Mouse (Mus musculus) monocyte, adult 5-6 weeks (primary cell): ENCODE measurements around the gene Cadps2. TPM values are rescaled to one million over a fixed set of nuclear protein-coding genes. Genes with fewer than 3 reads are reported as not detected.

Source experiments
- ATAC-seq: fragments of 153-309, 156-312 bp; replicated peaks from 2 replicates; pipeline ENCODE4 v1.8.0; 2017; ENCODE audit warnings: mild to moderate bottlenecking; ENCODE audit not compliant: low TSS enrichment, insufficient number of reproducible peaks, severe bottlenecking, poor library complexity, low FRiP score
- total RNA-seq: library from RNA; stranded (forward); fragments of 200-1000, 200-491, 200-594 nt; gene quantifications from 3 replicates; pipeline ENCODE4 v1.2.3, GENCODE M21; 2017

Cadps2 gene
- total RNA-seq, 1 experiment from 2014 or later: not detected

DNA sequence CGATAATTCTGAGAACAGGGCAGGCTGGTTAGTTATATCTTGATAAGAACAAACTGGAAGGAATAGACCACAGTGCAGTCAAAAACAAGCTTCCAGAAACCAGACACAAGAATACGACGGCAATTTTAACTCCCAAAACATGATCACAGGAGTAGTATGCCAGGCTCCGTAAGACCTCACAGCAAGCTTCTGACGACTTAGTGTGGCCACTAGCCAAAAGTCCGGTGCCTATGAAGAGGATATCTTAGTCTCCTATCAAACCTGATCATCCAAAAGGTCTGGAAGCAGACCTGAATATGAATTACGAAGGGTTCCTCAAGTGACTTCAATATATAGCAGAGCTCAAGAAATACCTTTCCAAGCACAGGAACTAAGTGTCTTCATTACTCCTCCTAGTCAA, 33.9 kb downstream of the Cadps2 start:
- ATAC-seq: no peak

DNA sequence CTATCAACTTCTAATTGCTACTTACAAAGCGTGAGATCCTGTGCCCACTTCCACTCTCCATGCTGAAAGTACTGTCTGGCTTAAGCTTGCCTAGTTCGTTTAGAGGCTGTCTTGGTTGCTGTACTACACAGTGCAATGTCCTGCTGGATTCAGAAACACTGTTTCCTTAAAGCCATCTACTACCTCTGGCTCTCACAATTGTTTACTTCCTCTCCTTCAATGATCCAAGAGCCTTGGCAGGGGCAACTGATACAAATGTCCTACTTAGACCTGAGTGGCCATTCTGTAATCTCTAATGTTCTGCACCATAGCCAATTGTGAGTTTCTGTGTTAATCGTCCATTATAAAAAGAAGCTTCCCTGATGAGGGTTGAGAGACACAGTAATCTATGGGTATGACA, 47.4 kb downstream of the Cadps2 start:
- ATAC-seq: no peak

DNA sequence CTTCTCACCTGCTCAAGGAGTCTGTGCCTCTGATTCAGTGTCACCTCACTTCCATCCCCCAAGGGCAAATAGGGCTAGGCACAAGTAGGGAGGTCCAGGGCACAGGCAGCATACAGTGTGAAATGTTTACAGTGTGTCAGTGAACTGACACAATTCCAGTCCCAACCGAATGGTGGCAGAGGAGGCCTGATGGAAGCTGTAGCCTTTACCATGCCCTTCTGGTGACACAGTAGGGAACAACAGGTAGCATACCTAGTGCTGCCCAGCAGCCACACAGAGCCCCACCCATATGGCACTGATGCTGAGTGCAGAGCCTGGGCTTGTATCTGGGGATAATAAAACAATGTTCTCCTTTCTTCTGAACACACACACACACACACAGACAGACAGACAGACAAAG, 61.6 kb downstream of the Cadps2 start:
- no peak for ATAC-seq

DNA sequence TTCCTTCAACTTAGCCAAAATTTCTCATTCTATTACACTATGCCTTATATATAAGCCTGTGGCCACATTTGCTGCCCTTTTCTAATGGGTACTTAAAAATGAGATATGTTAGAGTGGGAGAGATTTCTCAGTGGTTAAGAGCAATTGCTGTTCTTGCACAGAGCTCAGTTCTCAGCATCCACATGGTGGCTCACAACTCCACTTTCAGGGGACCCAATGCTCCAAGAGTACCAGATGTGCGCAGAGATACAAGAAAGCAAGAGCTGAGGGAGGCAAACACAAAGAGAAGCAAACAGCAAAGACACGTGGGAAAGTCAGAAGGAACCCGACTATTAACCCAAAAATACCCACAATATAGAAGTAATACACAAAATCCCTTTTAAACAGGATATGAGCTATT, 77.0 kb downstream of the Cadps2 start:
- no peak for ATAC-seq

DNA sequence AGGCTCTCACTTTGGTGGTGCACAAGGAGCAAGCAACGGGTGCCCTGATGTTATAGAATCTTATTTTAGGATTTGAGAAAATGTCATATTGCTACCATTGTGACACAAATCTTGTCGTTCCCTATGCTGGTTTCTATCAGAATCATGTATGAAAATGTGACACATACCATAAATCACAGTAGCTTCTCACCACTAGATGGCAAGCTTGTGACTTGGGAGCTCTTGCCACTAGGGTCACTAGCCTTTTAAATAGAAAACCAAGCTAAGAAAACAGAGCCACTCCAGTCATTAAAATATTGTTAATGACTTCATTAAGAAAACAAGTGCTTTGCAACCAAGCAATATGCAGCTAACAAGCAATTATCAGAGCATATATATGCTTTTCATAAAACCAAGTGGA, 81.0 kb downstream of the Cadps2 start:
- no peak for ATAC-seq

DNA sequence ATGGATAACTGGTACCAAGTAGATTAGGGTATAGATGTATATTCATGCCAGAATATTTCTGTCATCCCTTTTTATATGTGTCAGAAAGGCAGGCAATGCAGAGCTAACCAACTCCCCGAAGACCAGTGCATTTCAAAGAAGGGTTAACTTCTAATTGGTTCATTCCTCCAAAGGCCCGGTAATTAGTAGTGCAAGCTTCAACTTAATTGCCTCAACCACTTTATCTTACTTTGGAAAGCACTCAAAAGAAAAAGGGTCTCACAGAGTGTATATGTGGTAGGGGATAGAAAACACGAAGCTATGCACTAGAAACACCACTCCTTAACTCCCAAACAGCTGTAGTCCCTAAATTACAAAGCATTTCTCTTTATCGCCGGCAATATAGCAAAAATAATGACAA, 90.4 kb downstream of the Cadps2 start:
- no peak for ATAC-seq

DNA sequence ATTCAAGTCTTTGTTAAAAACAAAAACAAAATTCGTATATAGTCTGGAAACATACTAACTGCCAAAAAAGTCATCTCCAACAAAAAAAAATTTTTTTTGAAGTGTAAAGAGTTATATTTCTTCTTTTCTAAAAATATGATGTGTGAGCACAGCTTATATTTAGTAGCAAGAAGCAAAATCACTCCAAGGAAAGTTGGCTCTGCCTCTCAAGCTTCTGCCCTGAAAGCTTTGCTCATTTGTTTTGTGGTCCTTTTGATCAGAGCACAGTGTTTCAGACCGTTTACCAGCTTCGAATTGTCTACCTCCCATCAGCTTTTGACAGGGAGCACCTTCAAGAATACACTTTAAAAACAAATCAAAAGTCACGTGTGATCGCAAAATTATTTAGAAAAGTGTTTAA, 99.2 kb downstream of the Cadps2 start:
- ATAC-seq: no peak

DNA sequence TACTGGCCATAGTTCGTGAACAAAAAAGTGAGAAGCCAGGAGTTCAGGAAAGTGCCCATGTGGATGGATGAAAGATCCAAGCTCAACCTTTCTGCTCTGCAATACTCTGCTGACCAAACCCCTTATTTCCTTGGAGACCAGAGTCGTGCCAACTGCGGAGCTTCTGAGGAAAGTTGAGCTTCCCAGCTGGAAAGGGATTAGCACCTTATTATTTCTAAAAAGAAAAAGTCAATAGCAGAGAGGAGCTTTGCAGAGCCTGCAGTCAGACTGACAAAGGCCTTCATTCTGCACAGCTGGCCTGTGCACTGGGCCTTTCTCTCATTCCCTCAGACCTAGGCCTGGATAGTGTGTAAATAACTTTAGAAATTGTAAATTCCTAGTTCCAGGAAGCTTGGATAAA, 106.5 kb downstream of the Cadps2 start:
- no peak for ATAC-seq

DNA sequence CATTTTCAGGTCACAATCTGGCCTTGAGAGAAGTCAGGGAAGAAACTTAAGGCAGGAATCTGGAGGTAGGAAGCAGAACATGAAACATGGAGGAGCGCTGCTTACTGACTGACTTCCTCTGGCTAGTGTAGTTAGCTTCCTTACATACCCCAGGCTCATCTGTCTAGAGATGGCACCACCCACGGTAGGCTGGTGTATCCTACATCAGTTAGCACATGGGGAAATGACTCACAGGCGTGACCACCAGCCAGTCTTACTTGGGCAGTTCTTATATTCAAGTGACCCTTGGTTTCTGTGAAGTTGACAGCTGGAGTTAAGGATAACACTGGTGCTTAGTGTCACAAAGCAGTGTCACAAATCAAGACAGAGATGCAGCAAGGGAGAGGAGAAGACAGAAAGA, 110.6 kb downstream of the Cadps2 start:
- no peak for ATAC-seq

DNA sequence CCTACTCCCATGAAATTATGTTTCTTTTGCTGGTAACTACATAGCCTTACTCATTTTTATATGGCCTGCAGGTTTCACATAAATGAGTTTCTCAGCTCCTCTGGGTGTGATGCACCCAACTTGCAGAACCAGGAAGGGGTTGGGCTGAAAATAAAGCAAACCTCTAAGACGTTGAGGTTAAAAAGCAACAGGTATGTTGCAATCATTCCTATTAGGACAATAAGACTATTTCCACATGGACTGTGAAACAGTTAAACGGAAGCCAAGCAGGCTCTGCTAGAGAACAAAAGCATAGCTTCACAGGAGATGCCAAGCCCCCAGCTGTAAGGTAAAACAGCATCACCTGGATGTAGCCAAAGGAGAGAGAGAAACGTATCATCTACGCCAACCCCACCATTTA, 115.5 kb downstream of the Cadps2 start:
- no peak for ATAC-seq

DNA sequence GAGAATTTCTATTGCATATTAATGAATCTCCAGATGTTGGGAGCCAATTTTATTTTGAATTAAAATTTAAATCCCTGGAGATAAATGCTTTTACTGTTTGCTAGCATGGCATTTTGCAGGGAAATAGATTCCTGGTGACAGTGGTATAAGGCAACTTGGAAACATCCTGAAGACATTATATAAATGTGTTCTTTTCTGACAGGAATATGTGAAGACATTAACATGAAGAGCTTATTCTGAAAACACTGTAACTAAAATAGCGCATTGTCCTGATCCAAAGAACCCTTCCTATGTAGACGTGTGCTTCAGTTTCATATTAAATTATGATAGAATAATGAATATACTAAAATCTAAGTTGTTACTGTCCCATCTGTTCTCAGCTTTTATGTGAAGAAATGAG, 118.8 kb downstream of the Cadps2 start:
- no peak for ATAC-seq

DNA sequence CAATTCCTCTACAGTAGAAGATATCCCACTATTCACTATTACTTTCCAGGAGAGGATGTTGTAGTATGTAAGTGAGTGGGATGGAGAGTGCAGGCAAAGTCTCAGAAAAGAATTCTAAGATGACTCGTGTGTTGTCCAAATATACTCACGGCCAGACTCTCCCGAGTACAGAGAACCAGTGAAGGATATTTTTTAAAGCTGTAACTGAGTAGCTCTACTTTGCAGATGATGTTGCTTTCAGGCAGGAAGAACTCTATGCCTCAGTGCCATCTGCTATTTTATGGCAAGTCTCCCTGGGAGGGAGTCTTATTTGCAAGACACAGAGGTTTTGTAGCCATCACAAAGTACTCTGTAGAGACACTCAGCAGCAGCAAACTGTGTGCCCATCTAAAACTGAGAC, 131.7 kb downstream of the Cadps2 start:
- ATAC-seq: no peak

DNA sequence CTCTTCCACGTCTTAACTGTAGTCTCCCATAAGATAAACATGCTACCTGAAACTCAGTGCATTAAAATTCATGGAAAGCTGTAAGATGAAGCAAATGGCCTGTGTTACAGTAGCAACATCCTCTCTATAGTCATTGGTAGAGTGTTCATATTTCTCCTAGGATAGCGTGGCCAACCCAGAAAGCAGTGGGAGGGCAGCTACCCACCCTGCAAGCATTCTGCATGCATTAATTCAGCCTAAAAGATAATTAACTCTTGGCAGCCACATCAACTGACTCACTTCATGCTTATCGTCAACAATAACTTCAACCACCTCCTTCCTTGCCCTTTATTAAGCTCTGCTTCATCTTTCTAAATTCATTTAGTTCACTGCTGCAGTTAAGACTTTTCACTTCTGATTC, 138.3 kb downstream of the Cadps2 start:
- ATAC-seq: no peak

DNA sequence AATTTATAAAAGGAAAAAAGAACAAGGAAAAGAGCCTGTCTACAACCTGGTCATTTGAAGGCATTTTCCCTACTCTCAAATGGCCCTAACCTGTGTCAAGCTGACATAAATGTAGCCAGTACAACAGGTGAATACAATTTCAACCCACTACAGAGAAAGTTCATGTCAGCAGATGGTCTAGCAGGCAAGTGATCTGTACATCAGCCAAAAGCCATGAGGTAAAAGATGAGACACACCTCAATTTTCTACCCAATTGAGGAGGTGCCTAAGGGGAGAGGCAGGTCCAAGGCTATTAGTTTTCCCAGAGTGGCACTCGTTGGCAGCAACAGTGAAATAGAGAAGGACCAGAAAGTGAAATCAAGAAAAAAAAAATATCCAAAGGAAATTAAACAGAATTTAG, 161.0 kb downstream of the Cadps2 start:
- no peak for ATAC-seq

DNA sequence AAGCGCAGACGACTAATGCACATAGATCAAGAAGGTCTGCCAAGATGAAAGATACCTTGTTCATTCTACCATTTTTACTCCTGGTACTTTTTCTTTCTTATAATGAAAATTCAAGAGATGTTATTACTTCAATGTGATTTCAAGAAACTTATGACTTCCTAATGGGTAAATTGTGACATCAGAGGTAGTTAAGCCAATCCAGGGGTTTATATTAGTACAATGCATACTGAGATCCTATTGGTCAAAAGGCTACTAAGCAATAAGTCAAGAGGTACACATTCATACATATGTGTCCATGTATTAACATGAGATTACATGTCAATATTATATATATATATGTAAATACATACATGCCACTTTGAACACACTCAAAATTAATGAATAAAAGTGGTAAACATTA, 184.2 kb downstream of the Cadps2 start, which contains the start of gene Rnf148:
Rnf148 (minus strand) TSS at position 101 of the 400 bp plus-strand sequence.
- no peak for ATAC-seq

DNA sequence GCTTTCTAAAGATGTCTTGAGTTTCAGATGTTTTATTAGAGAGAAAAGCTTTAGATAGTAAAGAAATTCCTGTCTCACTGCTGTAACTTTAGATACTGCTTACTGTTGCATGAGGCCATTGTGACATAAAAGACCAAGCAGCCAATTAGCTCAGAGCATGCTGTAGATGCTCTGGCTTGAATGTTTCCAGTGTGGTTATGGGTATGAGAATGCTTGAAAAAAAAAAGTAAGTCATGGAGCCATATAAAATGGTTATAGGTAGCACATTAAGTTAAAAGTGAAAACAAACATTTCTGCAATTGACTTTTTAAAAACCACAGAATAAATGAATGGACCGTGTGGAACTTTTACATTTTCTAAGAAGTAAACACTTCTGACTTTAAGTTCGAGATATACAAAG, 189.0 kb downstream of the Cadps2 start, which contains the start of gene Rnf133:
Rnf133 (minus strand) TSS at position 101 of the 400 bp plus-strand sequence.
- no peak for ATAC-seq

DNA sequence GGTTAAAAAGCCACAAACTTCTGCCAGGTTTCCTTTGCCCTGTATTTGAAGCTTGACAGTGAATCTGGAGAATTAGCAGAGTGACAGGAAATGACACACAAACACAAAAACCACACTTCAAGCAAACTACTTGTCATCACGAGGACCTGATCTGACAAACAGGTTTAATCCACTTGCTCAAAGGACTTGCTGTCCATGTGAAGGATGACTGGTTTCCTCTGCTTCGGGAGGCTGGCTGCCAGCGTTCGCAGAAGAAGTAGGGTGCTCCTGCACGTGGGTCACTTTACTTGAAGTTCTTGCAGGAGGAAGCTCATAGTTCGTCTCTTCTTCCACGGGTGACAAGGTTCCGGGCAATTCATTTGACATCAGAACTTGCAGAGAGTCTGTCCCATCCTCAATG, 190.5 kb downstream of the Cadps2 start:
- ATAC-seq: no peak

DNA sequence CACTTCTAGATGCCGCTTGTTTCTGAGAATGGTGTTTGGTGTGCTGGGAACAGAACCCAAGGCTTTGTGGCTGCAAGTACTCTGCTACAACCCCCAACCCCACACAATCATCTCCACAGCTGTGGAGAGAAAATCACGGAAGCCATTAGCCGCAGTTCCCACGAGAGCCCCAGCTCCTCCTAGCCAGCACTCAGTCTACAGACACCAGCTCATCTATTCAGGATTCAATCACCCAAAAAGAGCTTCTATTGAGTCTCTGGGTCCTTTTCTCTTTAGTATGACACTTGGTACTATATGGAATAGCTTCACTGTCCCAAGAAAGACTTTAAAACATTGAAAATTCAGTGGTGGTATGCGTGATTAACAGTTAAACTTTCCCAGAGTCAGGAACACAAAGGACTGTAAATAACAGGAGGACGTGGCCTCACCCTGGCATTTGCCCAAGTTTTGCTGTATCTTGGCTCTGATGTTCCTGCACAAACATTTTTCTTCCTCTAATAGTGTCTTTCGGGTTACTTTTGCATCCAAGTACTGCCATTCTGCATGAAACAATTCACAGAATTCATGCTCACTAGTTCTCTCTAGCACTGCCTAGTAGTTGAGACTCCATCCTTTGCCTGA, 191.5 kb downstream of the Cadps2 start:
- ATAC-seq: no peak

DNA sequence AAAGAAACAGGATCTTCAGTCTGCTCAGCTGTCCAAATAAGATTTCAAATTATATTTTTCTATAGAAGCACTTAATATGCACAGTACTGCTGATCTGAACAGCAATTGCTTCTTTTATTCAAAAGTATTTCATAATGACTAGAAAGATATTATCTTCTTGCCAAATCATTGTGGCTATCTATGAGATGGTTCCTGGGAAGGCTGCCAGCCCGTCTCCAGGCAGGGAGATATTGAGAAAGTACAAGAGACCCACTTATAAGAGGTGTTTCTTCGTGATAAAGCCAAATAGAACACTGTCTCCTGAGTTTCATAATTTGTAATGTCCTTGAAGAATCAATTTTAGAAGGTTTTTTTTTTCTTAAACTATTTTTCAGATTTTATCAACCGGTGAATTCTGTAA, 202.1 kb downstream of the Cadps2 start:
- ATAC-seq: no peak

DNA sequence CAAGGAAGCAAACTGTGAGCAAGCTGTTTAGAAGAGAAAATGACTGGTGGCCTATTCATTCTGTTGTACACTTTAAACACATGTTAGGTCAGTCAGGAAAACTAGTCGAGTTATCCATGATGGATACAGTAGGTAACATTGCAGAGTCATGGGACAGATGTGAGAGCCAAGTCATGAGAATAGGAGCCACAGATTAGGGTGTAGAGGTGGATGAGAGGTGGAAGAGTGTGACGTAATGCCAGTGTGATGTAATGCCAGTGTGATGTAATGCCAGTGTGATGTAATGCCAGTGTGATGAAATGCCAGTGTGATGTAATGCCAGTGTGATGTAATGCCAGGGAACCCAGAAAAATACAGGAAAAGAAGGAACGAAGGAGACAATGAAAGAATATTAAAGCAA, 204.0 kb downstream of the Cadps2 start:
- ATAC-seq: no peak

DNA sequence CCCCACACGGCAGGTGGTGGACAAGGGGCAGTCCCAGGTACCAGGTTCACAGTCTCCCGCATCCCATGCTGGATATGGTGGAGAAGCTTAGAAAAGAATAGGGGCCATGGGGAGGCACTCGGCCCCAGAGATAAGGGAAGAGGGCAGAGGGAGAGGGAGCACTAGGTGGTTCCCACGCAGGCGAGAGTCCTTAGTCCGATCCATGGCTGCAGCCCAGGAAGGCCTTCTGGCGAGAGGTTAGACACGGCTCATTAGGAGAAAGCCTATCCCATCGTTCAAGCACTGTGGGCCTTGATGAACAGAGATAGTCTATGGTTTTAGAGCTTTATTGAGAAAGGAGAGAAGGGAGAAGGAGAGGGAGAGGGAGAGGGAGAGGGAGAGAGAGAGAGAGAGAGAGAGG, 205.2 kb downstream of the Cadps2 start:
- ATAC-seq: no peak
